Mouse (Mus musculus) limb, embryonic 11.5 days (tissue): Measurements from ENCODE around the gene Kcnk2. TPM values are rescaled to one million over a fixed set of nuclear protein-coding genes. Genes with fewer than 3 reads are reported as not detected.

Experiments
- ATAC-seq: fragments of 200-750 bp; cut with Nextera tagmentation; 2 replicates; pipeline ENCODE4 v1.8.0; 2017; ENCODE audit warnings: low read depth; ENCODE audit not compliant: insufficient number of reproducible peaks, low FRiP score, low TSS enrichment
- DNase-seq: peaks from one replicate; pipeline ENCODE4 v3.0.0-alpha.2; 2015; ENCODE audit warnings: low spot score
- H3K27ac ChIP-seq: fragments of 300-500 bp; sonication (generic); replicated peaks from 2 replicates; pipeline ENCODE4 v1.5.1; 2014; ENCODE audit warnings: low read depth, mild to moderate bottlenecking, low read length
- H3K27me3 ChIP-seq: fragments of 300-500 bp; sonication (generic); 2 replicates; pipeline ENCODE4 v1.6.1; 2014; ENCODE audit warnings: mild to moderate bottlenecking, low read length, mixed read lengths; ENCODE audit not compliant: control insufficient read depth, insufficient read depth
- H3K36me3 ChIP-seq: fragments of 300-500 bp; sonication (generic); 2 replicates; pipeline ENCODE4 v1.6.1; 2014; ENCODE audit warnings: mild to moderate bottlenecking, low read length, moderate library complexity, mixed read lengths; ENCODE audit not compliant: control insufficient read depth, insufficient read depth
- H3K4me1 ChIP-seq: fragments of 300-500 bp; sonication (generic); 2 replicates; pipeline ENCODE4 v1.6.1; 2014; ENCODE audit warnings: low read length, mixed read lengths; ENCODE audit not compliant: control insufficient read depth, insufficient read depth
- H3K4me2 ChIP-seq: fragments of 300-500 bp; sonication (generic); 2 replicates; pipeline ENCODE4 v1.6.1; 2014; ENCODE audit warnings: low read depth, mild to moderate bottlenecking, moderate library complexity; ENCODE audit not compliant: severe bottlenecking
- H3K4me3 ChIP-seq: fragments of 300-500 bp; sonication (generic); 2 replicates; pipeline ENCODE4 v1.5.1; 2014; ENCODE audit warnings: low read depth, low read length
- H3K9ac ChIP-seq: fragments of 300-500 bp; sonication (generic); 2 replicates; pipeline ENCODE4 v1.6.1; 2014; ENCODE audit warnings: mild to moderate bottlenecking, low read length
- H3K9me3 ChIP-seq: fragments of 300-500 bp; sonication (generic); 2 replicates; pipeline ENCODE4 v1.6.1; 2016; ENCODE audit warnings: low read length; ENCODE audit not compliant: control insufficient read depth
- WGBS: fragments of 180-500 bp; shearing (Covaris S2); extraction: QIAGEN DNeasy Blood & Tissue Kit; methylation state at CpG from one replicate; pipeline ENCODE4 v1.1.7; 2014; 5-methylcytosine and 5-hydroxymethylcytosine counted together
- polyA plus RNA-seq: library from polyadenylated mRNA; unstranded; fragments of >200 nt; fragmentation: Nextera tagmentation; extraction: Ambion mirVana; gene quantifications from 2 replicates; pipeline ENCODE4 v1.2.1, GENCODE M21; 2014

Kcnk2 gene
- polyA plus RNA-seq, 1 experiment from 2014 or later = 2.6 TPM

GRCm38 (mm10) chr1:189187737-189188390 is 214.2 kb downstream of the Kcnk2 start:
- WGBS = 88% methylated on average over 12 of the region's 12 CpGs
- no peaks in the 10 kb centered on the region for H3K36me3 ChIP-seq
- H3K9me3 ChIP-seq = no peaks in the 10 kb centered on the region
- H3K4me2 ChIP-seq = no peak overlapping the region
- H3K27me3 ChIP-seq = no peaks in the 10 kb centered on the region
- no peak overlapping the region for H3K4me3 ChIP-seq
- H3K9ac ChIP-seq = no peak overlapping the region
- DNase-seq = no peak
- no peaks in the 10 kb centered on the region for H3K4me1 ChIP-seq
- no peak overlapping the region for H3K27ac ChIP-seq
- no peak for ATAC-seq

- Histone ChIP-seq H3K36me3 (no peaks in the 10 kb centered on the region), H3K27ac (no peak overlapping the region), H3K9me3 (no peaks in the 10 kb centered on the region), H3K9ac (no peak overlapping the region), H3K27me3 (no peaks in the 10 kb centered on the region), H3K4me2 (no peak overlapping the region), H3K4me3 (no peak overlapping the region), H3K4me1 (no peaks in the 10 kb centered on the region)
- ATAC-seq = no peak
- DNase-seq = no peak
- 53% methylated on average over 7 of the region's 7 CpGs for WGBS
Observed at GRCm38 (mm10) chr1:189185206-189185750, 216.8 kb downstream of the Kcnk2 start.

GRCm38 (mm10) chr1:189177746-189178145 is 224.3 kb downstream of the Kcnk2 start:
- H3K36me3 ChIP-seq = no peaks in the 10 kb centered on the region
- WGBS = 86% methylated on average over 1 of the region's 1 CpGs
- no peak overlapping the region for H3K27ac ChIP-seq
- no peaks in the 10 kb centered on the region for H3K27me3 ChIP-seq
- no peak overlapping the region for H3K4me3 ChIP-seq
- H3K9ac ChIP-seq = no peak overlapping the region
- H3K9me3 ChIP-seq = no peaks in the 10 kb centered on the region
- DNase-seq = no peak
- no peak for ATAC-seq
- H3K4me2 ChIP-seq = no peak overlapping the region
- H3K4me1 ChIP-seq = no peaks in the 10 kb centered on the region

GRCm38 (mm10) chr1:189173479-189173878 is 228.6 kb downstream of the Kcnk2 start:
- ATAC-seq = no peak
- no peak overlapping the region for H3K4me2 ChIP-seq
- WGBS = 69% methylated on average over 8 of the region's 8 CpGs

DNA sequence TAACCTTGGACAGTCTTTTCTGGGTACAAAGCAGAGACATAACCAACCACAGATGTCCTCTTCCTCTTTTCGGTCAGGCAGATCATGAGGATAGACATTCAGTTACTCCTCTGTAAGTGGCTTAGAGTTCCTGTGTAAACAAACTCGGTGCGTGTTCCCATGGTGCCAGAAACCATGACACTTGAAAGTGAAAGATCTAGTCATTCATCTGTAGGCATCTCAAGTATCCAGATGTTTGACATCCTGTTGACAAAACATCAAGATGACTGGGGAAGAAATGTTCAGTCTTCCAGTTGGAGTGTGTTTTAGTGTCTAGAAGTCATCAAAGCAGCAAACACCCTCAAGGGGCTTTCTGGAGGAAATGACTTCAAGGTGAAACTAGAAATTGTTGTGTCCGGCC is 230.9 kb downstream of the Kcnk2 start:
- WGBS = 78% methylated on average over 4 of the region's 4 CpGs
- H3K9ac ChIP-seq = no peak overlapping the region
- no peaks in the 10 kb centered on the region for H3K27me3 ChIP-seq
- H3K4me3 ChIP-seq = no peak overlapping the region
- H3K27ac ChIP-seq = no peak overlapping the region
- H3K36me3 ChIP-seq = no peaks in the 10 kb centered on the region
- H3K4me2 ChIP-seq = no peak overlapping the region
- no peak for DNase-seq
- no peak for ATAC-seq
- no peaks in the 10 kb centered on the region for H3K4me1 ChIP-seq
- H3K9me3 ChIP-seq = no peaks in the 10 kb centered on the region

More at GRCm38 (mm10) chr1:189173479-189173878, 228.6 kb downstream of the Kcnk2 start:
- no peak overlapping the region for H3K4me3 ChIP-seq
- no peaks in the 10 kb centered on the region for H3K9me3 ChIP-seq
- no peaks in the 10 kb centered on the region for H3K27me3 ChIP-seq
- DNase-seq = no peak
- H3K36me3 ChIP-seq = no peaks in the 10 kb centered on the region
- no peak overlapping the region for H3K27ac ChIP-seq
- H3K9ac ChIP-seq = no peak overlapping the region
- H3K4me1 ChIP-seq = no peaks in the 10 kb centered on the region

DNA sequence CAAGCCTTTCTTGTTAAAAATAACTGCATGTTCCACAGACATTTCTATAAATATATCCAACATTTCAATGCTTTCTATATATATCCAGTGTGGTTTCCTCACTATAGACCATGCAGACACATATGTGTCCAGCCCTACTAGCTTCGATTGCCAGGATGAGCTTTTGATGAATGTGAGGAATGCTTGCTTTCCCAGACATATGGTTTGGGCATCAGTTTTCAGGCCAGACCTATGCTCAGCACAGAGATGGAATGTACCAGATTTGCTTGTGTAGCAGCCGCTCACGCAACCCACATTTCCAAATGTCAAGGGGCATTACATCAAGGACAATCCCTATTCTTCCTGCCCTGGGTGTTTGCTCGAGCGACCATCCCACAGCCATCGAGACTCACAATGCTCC is 236.3 kb downstream of the Kcnk2 start:
- Histone ChIP-seq H3K4me3 (no peak overlapping the region), H3K4me1 (no peaks in the 10 kb centered on the region), H3K27ac (no peak overlapping the region), H3K36me3 (no peaks in the 10 kb centered on the region), H3K9ac (no peak overlapping the region), H3K27me3 (no peaks in the 10 kb centered on the region), H3K9me3 (no peaks in the 10 kb centered on the region), H3K4me2 (no peak overlapping the region)
- ATAC-seq (no peak), DNase-seq (no peak)
- WGBS = 90% methylated on average over 6 of the region's 6 CpGs

- Histone ChIP-seq H3K27ac (no peak overlapping the region), H3K9ac (no peak overlapping the region), H3K27me3 (no peaks in the 10 kb centered on the region), H3K4me2 (no peak overlapping the region), H3K9me3 (no peaks in the 10 kb centered on the region), H3K36me3 (no peaks in the 10 kb centered on the region), H3K4me3 (no peak overlapping the region), H3K4me1 (no peaks in the 10 kb centered on the region)
- DNase-seq (no peak), ATAC-seq (no peak)
- WGBS = 50% methylated on average over 6 of the region's 6 CpGs
Observed at GRCm38 (mm10) chr1:189165141-189165540, 236.9 kb downstream of the Kcnk2 start.

GRCm38 (mm10) chr1:189164721-189165120 is 237.4 kb downstream of the Kcnk2 start:
- H3K4me2 ChIP-seq = no peak overlapping the region

DNA sequence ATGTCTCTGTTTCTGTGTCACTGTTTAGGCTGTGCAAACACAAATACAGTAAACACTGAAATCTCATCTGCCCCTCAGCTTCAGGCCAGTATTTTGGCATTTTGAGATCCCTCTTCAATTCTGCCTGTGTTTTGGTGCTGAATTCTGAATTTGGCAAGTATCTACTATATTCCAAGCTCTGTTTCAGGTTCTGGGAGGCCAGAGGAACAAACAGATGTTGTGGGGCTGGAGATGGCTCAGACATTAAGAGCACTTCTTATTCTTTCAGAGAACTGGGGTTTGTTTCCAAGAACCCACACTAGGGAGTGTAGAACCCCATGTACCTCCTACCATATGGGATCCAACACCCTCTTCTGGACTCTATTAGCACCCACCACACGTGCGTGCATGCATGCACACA is 237.8 kb downstream of the Kcnk2 start:
- no peak for DNase-seq
- no peak overlapping the region for H3K9ac ChIP-seq
- no peaks in the 10 kb centered on the region for H3K36me3 ChIP-seq
- ATAC-seq = no peak
- WGBS = 91% methylated on average over 2 of the region's 2 CpGs
- no peaks in the 10 kb centered on the region for H3K9me3 ChIP-seq
- H3K4me2 ChIP-seq = no peak overlapping the region
- H3K27ac ChIP-seq = no peak overlapping the region
- H3K4me1 ChIP-seq = no peaks in the 10 kb centered on the region
- H3K4me3 ChIP-seq = no peak overlapping the region
- H3K27me3 ChIP-seq = no peaks in the 10 kb centered on the region

More at GRCm38 (mm10) chr1:189164721-189165120, 237.4 kb downstream of the Kcnk2 start:
- H3K4me1 ChIP-seq = no peaks in the 10 kb centered on the region
- H3K36me3 ChIP-seq = no peaks in the 10 kb centered on the region
- no peaks in the 10 kb centered on the region for H3K27me3 ChIP-seq
- 89% methylated on average over 4 of the region's 4 CpGs for WGBS
- no peak overlapping the region for H3K4me3 ChIP-seq
- H3K27ac ChIP-seq = no peak overlapping the region
- H3K9me3 ChIP-seq = no peaks in the 10 kb centered on the region
- DNase-seq = no peak
- no peak for ATAC-seq
- H3K9ac ChIP-seq = no peak overlapping the region
